Mouse (Mus musculus) heart, adult 2 months (tissue): ENCODE data around the gene Cyp4x1. TPM values are rescaled to one million over a fixed set of nuclear protein-coding genes. Genes with fewer than 3 reads are reported as not detected.

Experiments used
- DNase-seq, 2 experiments: peaks; one replicate each; pipeline ENCODE4 v3.0.0; 2021
- H3K27ac ChIP-seq: fragments of 200-600 bp; 2 replicates; pipeline ENCODE4 v1.8.1; 2022
- H3K27me3 ChIP-seq: fragments of 200-500 bp; 2 replicates; pipeline ENCODE4 v1.6.1; 2012; ENCODE audit warnings: mild to moderate bottlenecking, low read length, inconsistent platforms, mixed read lengths; ENCODE audit not compliant: control insufficient read depth, insufficient read depth
- H3K36me3 ChIP-seq: fragments of 200-500 bp; 2 replicates; pipeline ENCODE4 v1.6.1; 2012; ENCODE audit warnings: low read length, inconsistent platforms; ENCODE audit not compliant: control insufficient read depth, insufficient read depth
- H3K4me1 ChIP-seq: fragments of 200-500 bp; 2 replicates; pipeline ENCODE4 v1.6.1; 2011; ENCODE audit warnings: low read length; ENCODE audit not compliant: control insufficient read depth, insufficient read depth
- H3K4me3 ChIP-seq: fragments of 200-600 bp; 2 replicates; pipeline ENCODE4 v1.8.1; 2022
- H3K79me2 ChIP-seq: fragments of 200-500 bp; replicated peaks from 2 replicates; pipeline ENCODE4 v1.6.1; 2012; ENCODE audit warnings: mild to moderate bottlenecking, inconsistent platforms, low read length, moderate library complexity, mixed read lengths; ENCODE audit not compliant: control insufficient read depth, insufficient read depth
- H3K9ac ChIP-seq: fragments of 200-500 bp; 2 replicates; pipeline ENCODE4 v1.6.1; 2012; ENCODE audit warnings: low read depth, mild to moderate bottlenecking, control low read depth, inconsistent platforms, low read length, mixed read lengths
- CTCF ChIP-seq: fragments of 200-600 bp; IDR thresholded peaks from 2 replicates; pipeline ENCODE4 v1.8.1; 2022; ENCODE audit warnings: antibody characterized with exemption, mild to moderate bottlenecking, moderate library complexity
- EP300 ChIP-seq: fragments of 200-500 bp; IDR thresholded peaks from 2 replicates; pipeline ENCODE4 v1.6.1; 2011; ENCODE audit warnings: low read depth, low read length, control low read depth; ENCODE audit not compliant: insufficient read depth
- POLR2A ChIP-seq: fragments of 200-500 bp; IDR thresholded peaks from 2 replicates; pipeline ENCODE4 v1.6.1; 2011; ENCODE audit warnings: mild to moderate bottlenecking, low read depth, low read length, control low read depth; ENCODE audit not compliant: insufficient read depth
- WGBS: fragments of 180-500 bp; shearing (Covaris S2); methylation state at CpG from one replicate; pipeline ENCODE4 v1.1.7; 2018; 5-methylcytosine and 5-hydroxymethylcytosine counted together
- intact Hi-C: fragments of 180-260 bp; cut with DNase I; formaldehyde crosslinking; loops from one replicate; pipeline ENCODE4 v1.15.1; 2025
- polyA plus RNA-seq: library from polyadenylated mRNA; depleted of rRNA; stranded (reverse); fragments of >200 nt; gene quantifications from 2 replicates; pipeline ENCODE4 v1.2.3, GENCODE M21; 2012; rRNA removed
- total RNA-seq, 2 experiments: library from RNA; stranded (reverse); gene quantifications; 2 replicates each; pipeline ENCODE4 v1.2.3; 2021

The Cyp4x1 gene
- total and polyA plus RNA-seq, 3 experiments = not detected

GRCm38 (mm10) chr4:115058317-115058761 is 75.7 kb downstream of the Cyp4x1 start:
- 4% methylated on average over 20 of the region's 20 CpGs for WGBS
- H3K27me3 ChIP-seq = peaks cover 11% of the 10 kb centered on the region
- peaks cover 2% of the 10 kb centered on the region; the same call in 1 of the 2 replicates for H3K4me1 ChIP-seq
- H3K27ac ChIP-seq = peak overlapping the region; percentile 95
- no peaks in the 10 kb centered on the region for H3K79me2 ChIP-seq
- peak; percentile 54 to 58 for DNase-seq
- TF ChIP-seq EP300 (no peak), POLR2A (peak; percentile 49; the same call in 1 of the 2 replicates)
- peak overlapping the region; percentile 65 for H3K4me3 ChIP-seq
- H3K9ac ChIP-seq = peak overlapping the region; percentile 87
- no peaks in the 10 kb centered on the region for H3K36me3 ChIP-seq
- intact Hi-C loops = loop anchor here (2.0 to 5.0 kb wide), 2 partner anchors 16 to 151 kb away; partner anchors contain the start of gene Foxd2

- peak; percentile 37 to 64 for DNase-seq
- peaks cover 12% of the 10 kb centered on the region for H3K27me3 ChIP-seq
- peak overlapping the region; percentile 95 for H3K27ac ChIP-seq
- intact Hi-C loops = loop anchor here (2.0 to 5.0 kb wide), 2 partner anchors 17 to 150 kb away; partner anchors contain the start of gene Foxd2
- no peaks in the 10 kb centered on the region for H3K36me3 ChIP-seq
- peak overlapping the region; percentile 87 for H3K9ac ChIP-seq
- WGBS = 3% methylated on average over 33 of the region's 33 CpGs
- TF ChIP-seq CTCF = no peak
- no peak for TF ChIP-seq EP300
- TF ChIP-seq POLR2A = no peak
- H3K79me2 ChIP-seq = no peaks in the 10 kb centered on the region
- H3K4me3 ChIP-seq = peak overlapping the region; percentile 65
- H3K4me1 ChIP-seq = peaks cover 4% of the 10 kb centered on the region
Observed at GRCm38 (mm10) chr4:115057674-115058316, 76.3 kb downstream of the Cyp4x1 start.

- H3K27ac ChIP-seq = peak overlapping the region; percentile 95
- H3K4me1 ChIP-seq = peaks cover 5% of the 10 kb centered on the region
- H3K4me3 ChIP-seq = peak overlapping the region; percentile 65
- H3K79me2 ChIP-seq = no peaks in the 10 kb centered on the region
- no peaks in the 10 kb centered on the region for H3K36me3 ChIP-seq
- H3K9ac ChIP-seq = peak overlapping the region; percentile 87
- H3K27me3 ChIP-seq = peaks cover 13% of the 10 kb centered on the region
- TF ChIP-seq EP300 (0 out of 2 replicates have a peak, but pooled peaks have one; percentile 12), CTCF (no peak), POLR2A (peak; percentile 66)
- DNase-seq = peak in 1 of 2 experiments; percentile 74
- intact Hi-C loops = loop anchor here (5.0 kb wide), 1 partner anchor 150 kb away; the partner anchor contains the start of gene Foxd2
- 2% methylated on average over 47 of the region's 48 CpGs for WGBS
Observed at GRCm38 (mm10) chr4:115056921-115057673, 77.0 kb downstream of the Cyp4x1 start.

- peak; percentile 62; the same call in 1 of the 2 replicates for TF ChIP-seq POLR2A
- TF ChIP-seq EP300 = no peak
- Histone ChIP-seq H3K4me3 (peak within 1 kb of the TSS; percentile 65), H3K36me3 (no peaks in the 10 kb centered on the region), H3K27ac (peak within 1 kb of the TSS; percentile 95), H3K9ac (peak within 1 kb of the TSS; percentile 87), H3K27me3 (peaks cover 13% of the 10 kb centered on the region), H3K4me1 (peaks cover 6% of the 10 kb centered on the region), H3K79me2 (no peaks in the 10 kb centered on the region)
- intact Hi-C loops = loop anchor here (5.0 kb wide), 1 partner anchor 149 kb away; the partner anchor contains the start of gene Foxd2
- DNase-seq = peak; percentile 81 to 82
- under 1% methylated on average over 60 of the region's 60 CpGs for whole genome bisulfite sequencing
Observed at GRCm38 (mm10) chr4:115056371-115056920, 77.6 kb downstream of the Cyp4x1 start, which contains the start of gene Tal1. Gene Tal1 (plus strand): TSS chr4:115056426.

Other genes with a start within 250 kb of the Cyp4x1 start
- gene Foxd2, start 225.4 kb downstream of the Cyp4x1 start, total RNA-seq = under 1 TPM; 0.16 to 0.32 TPM
- 0.14 and 0.15 TPM in 2 replicates for gene Foxd2, start 225.4 kb downstream of the Cyp4x1 start, polyA plus RNA-seq
- gene Foxe3, start 208.3 kb downstream of the Cyp4x1 start, total RNA-seq = not detected
- gene Foxe3, start 208.3 kb downstream of the Cyp4x1 start, polyA plus RNA-seq = not detected in 2 replicates
- gene Cmpk1, start 147.0 kb downstream of the Cyp4x1 start, total RNA-seq = 10 to 100 TPM; 32.2 to 37.2 TPM
- 7.2 and 12.2 TPM in 2 replicates for gene Cmpk1, start 147.0 kb downstream of the Cyp4x1 start, polyA plus RNA-seq
- gene Stil, start 134.1 kb downstream of the Cyp4x1 start, total RNA-seq = under 1 TPM in 1 of 2 experiments, not detected in 1; 0.36 TPM
- 0.08 and 0.12 TPM in 2 replicates for gene Stil, start 134.1 kb downstream of the Cyp4x1 start, polyA plus RNA-seq
- 1 to 10 TPM; 3.1 to 3.3 TPM for gene Tal1, start 77.9 kb downstream of the Cyp4x1 start, total RNA-seq
- gene Tal1, start 77.9 kb downstream of the Cyp4x1 start, polyA plus RNA-seq = 2.9 and 4.9 TPM in 2 replicates
- gene Pdzk1ip1, start 45.6 kb downstream of the Cyp4x1 start, total RNA-seq = under 1 TPM; 0.70 to 0.86 TPM
- 1.9 and 3.9 TPM in 2 replicates for gene Pdzk1ip1, start 45.6 kb downstream of the Cyp4x1 start, polyA plus RNA-seq
- gene Cyp4a29, start 107.8 kb upstream of the Cyp4x1 start, total RNA-seq = not detected
- gene Cyp4a29, start 107.8 kb upstream of the Cyp4x1 start, polyA plus RNA-seq = not detected in 2 replicates
- gene Cyp4a12a, start 164.8 kb upstream of the Cyp4x1 start, total RNA-seq = not detected
- not detected in 2 replicates for gene Cyp4a12a, start 164.8 kb upstream of the Cyp4x1 start, polyA plus RNA-seq